Mouse (Mus musculus): ENCODE data around the gene Uqcr11. TPM values are rescaled to one million over a fixed set of nuclear protein-coding genes. Genes with fewer than 3 reads are reported as not detected.

Uqcr11 gene
- polyA plus RNA-seq, 1 experiment from 2014 or later: 806 TPM

Small RNA genes lying within 50 kb of the gene (microRNA-seq; reads per million reads assigned to microRNA genes)
- gene Gm22721: not detected

Other genes starting within 250 kb of the Uqcr11 start
- gene Cirbp, start 240.8 kb downstream of the Uqcr11 start, polyA plus RNA-seq (2014; fragmentation: Nextera tagmentation; extraction: Ambion mirVana): 80.0 and 104 TPM in 2 replicates
- gene 1600002K03Rik, start 233.9 kb downstream of the Uqcr11 start, polyA plus RNA-seq (2014; fragmentation: Nextera tagmentation; extraction: Ambion mirVana): 10.3 and 12.1 TPM in 2 replicates
- gene Efna2, start 227.3 kb downstream of the Uqcr11 start, polyA plus RNA-seq (2014; fragmentation: Nextera tagmentation; extraction: Ambion mirVana): 15.4 and 17.3 TPM in 2 replicates
- gene Mum1, start 180.4 kb downstream of the Uqcr11 start, polyA plus RNA-seq (2014; fragmentation: Nextera tagmentation; extraction: Ambion mirVana): 64.4 and 65.1 TPM in 2 replicates
- gene Ndufs7, start 157.7 kb downstream of the Uqcr11 start, polyA plus RNA-seq (2014; fragmentation: Nextera tagmentation; extraction: Ambion mirVana): 382 and 390 TPM in 2 replicates
- gene Gamt, start 145.8 kb downstream of the Uqcr11 start, polyA plus RNA-seq (2014; fragmentation: Nextera tagmentation; extraction: Ambion mirVana): 30.2 and 33.6 TPM in 2 replicates
- 45.8 and 56.9 TPM in 2 replicates for gene Dazap1, start 145.3 kb downstream of the Uqcr11 start, polyA plus RNA-seq (2014; fragmentation: Nextera tagmentation; extraction: Ambion mirVana)
- 1,166 and 1,350 TPM in 2 replicates for gene Rps15, start 114.4 kb downstream of the Uqcr11 start, polyA plus RNA-seq (2014; fragmentation: Nextera tagmentation; extraction: Ambion mirVana)
- 1.0 and 1.4 TPM in 2 replicates for gene Apc2, start 110.9 kb downstream of the Uqcr11 start, polyA plus RNA-seq (2014; fragmentation: Nextera tagmentation; extraction: Ambion mirVana)
- 36.1 and 40.5 TPM in 2 replicates for gene 2310011J03Rik, start 86.3 kb downstream of the Uqcr11 start, polyA plus RNA-seq (2014; fragmentation: Nextera tagmentation; extraction: Ambion mirVana)
- 6.2 and 8.1 TPM in 2 replicates for gene Pcsk4, start 77.3 kb downstream of the Uqcr11 start, polyA plus RNA-seq (2014; fragmentation: Nextera tagmentation; extraction: Ambion mirVana)
- 5.6 and 7.1 TPM in 2 replicates for gene Reep6, start 76.9 kb downstream of the Uqcr11 start, polyA plus RNA-seq (2014; fragmentation: Nextera tagmentation; extraction: Ambion mirVana)
- 1.2 and 2.7 TPM in 2 replicates for gene Adamtsl5, start 58.4 kb downstream of the Uqcr11 start, polyA plus RNA-seq (2014; fragmentation: Nextera tagmentation; extraction: Ambion mirVana)
- gene Plk5, start 50.4 kb downstream of the Uqcr11 start, polyA plus RNA-seq (2014; fragmentation: Nextera tagmentation; extraction: Ambion mirVana): 0.62 and 0.66 TPM in 2 replicates
- gene Mex3d, start 19.2 kb downstream of the Uqcr11 start, polyA plus RNA-seq (2014; fragmentation: Nextera tagmentation; extraction: Ambion mirVana): 8.7 and 14.6 TPM in 2 replicates
- 248 and 270 TPM in 2 replicates for gene Mbd3, start 7.3 kb downstream of the Uqcr11 start, polyA plus RNA-seq (2014; fragmentation: Nextera tagmentation; extraction: Ambion mirVana)
- gene Tcf3, start 26.8 kb upstream of the Uqcr11 start, polyA plus RNA-seq (2014; fragmentation: Nextera tagmentation; extraction: Ambion mirVana): 134 and 162 TPM in 2 replicates
- gene Onecut3, start 88.0 kb upstream of the Uqcr11 start, polyA plus RNA-seq (2014; fragmentation: Nextera tagmentation; extraction: Ambion mirVana): not detected in 2 replicates
- gene Atp8b3, start 132.3 kb upstream of the Uqcr11 start, polyA plus RNA-seq (2014; fragmentation: Nextera tagmentation; extraction: Ambion mirVana): 0.22 and 0.24 TPM in 2 replicates
- 25.8 and 31.3 TPM in 2 replicates for gene Rexo1, start 154.7 kb upstream of the Uqcr11 start, polyA plus RNA-seq (2014; fragmentation: Nextera tagmentation; extraction: Ambion mirVana)
- 10.1 and 10.2 TPM in 2 replicates for gene Klf16, start 170.5 kb upstream of the Uqcr11 start, polyA plus RNA-seq (2014; fragmentation: Nextera tagmentation; extraction: Ambion mirVana)
- gene Abhd17a, start 183.5 kb upstream of the Uqcr11 start, polyA plus RNA-seq (2014; fragmentation: Nextera tagmentation; extraction: Ambion mirVana): 125 and 130 TPM in 2 replicates
- gene Scamp4, start 196.0 kb upstream of the Uqcr11 start, polyA plus RNA-seq (2014; fragmentation: Nextera tagmentation; extraction: Ambion mirVana): 88.5 and 103 TPM in 2 replicates
- gene Adat3, start 196.1 kb upstream of the Uqcr11 start, polyA plus RNA-seq (2014; fragmentation: Nextera tagmentation; extraction: Ambion mirVana): 8.0 and 8.8 TPM in 2 replicates
- gene Gm49322, start 199.2 kb upstream of the Uqcr11 start, polyA plus RNA-seq (2014; fragmentation: Nextera tagmentation; extraction: Ambion mirVana): 1.9 and 2.5 TPM in 2 replicates
- 127 and 134 TPM in 2 replicates for gene Csnk1g2, start 216.0 kb upstream of the Uqcr11 start, polyA plus RNA-seq (2014; fragmentation: Nextera tagmentation; extraction: Ambion mirVana)